Mouse (Mus musculus) A20 (cell line): ENCODE measurements around the gene Tenm2.

ENCODE experiments used
- DNase-seq: peaks from one replicate; pipeline ENCODE4 v3.0.0-alpha.2; 2011; ENCODE audit warnings: low read depth, low spot score

Gene Tenm2

GRCm38 (mm10) chr11:36220651-36221050, 1015.1 kb downstream of the Tenm2 start:
- no peak for DNase-seq

DNA sequence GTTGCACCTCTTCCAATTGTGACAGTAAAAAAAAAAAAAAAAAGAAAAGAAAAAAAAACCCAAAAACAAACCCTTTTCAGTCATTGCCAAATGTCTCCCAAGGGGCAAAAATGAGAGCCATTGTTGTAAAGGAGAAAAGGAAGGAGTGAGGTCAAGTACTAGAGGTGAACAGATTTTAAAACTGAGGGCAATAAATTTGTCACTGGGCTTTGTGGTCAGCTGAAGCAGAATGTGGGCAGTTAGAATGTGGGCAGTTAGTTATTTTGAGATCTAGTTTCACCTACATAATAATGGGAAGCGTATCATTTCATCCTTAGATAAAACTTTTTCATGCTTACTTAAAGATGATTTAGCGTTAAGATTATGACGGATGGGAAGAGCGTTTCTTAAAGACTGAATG, 1016.2 kb downstream of the Tenm2 start:
- DNase-seq: no peak

DNA sequence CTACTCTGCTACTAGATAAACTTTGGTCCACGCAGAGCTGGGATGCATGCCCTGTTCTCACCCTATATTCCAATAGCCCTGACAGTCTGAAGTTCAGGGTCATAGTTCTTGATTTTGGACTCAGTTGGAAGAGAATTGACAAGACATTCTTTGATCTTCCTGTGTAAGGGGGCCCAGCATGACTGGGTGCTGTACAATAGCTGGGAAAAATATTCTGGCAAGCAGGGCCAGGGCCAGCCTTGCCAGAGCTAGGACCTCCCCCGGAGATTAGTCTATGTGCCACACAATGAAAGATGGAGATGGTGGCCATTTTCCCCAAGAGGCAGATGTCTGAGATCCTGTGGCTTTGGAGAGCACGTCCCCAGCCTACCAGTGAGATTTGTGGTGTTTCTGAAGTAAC, 1021.2 kb downstream of the Tenm2 start:
- DNase-seq: no peak

DNA sequence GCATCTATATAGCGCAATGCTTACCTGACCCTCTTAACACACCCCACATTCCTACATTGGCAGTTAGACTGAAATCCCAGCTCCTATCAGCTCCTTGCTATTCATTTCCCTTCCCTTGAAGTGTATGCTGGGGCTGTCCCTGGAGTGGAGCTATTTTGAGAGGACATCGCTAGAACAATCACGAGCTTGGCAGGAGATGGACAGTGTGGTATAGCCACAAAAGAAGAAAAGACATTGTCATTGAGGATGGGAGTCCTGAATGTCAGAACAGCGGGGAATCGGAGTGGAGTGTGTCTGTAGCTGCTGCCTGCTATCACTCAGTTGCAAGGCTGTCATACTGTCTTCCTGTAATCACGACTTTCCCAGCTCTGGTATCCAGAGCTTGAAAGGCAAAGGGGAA, 1031.4 kb downstream of the Tenm2 start:
- DNase-seq: no peak

DNA sequence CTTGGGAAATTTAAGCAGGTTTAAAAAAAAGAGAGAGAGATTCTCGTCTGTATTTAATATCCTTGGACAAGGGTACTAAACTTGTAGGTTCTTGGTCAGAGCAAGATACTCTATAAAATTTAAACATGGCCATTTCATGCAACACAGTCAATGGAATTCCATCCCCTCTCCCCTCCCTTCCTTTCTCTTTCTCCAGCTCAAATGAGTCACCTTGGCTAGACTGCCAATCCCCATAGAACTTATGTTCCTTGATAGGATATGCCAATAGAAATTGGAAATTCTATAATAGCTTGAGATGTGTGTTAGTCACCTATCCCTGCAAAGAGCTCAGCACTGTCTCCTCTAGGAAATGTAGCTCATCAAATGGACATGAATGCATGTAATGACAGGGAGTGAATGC, 1031.9 kb downstream of the Tenm2 start:
- no peak for DNase-seq

GRCm38 (mm10) chr11:36194348-36194747, 1041.4 kb downstream of the Tenm2 start:
- DNase-seq: no peak

- DNase-seq: no peak
These were observed 1059.7 kb downstream of the Tenm2 start for GRCm38 (mm10) chr11:36176106-36176505.

DNA sequence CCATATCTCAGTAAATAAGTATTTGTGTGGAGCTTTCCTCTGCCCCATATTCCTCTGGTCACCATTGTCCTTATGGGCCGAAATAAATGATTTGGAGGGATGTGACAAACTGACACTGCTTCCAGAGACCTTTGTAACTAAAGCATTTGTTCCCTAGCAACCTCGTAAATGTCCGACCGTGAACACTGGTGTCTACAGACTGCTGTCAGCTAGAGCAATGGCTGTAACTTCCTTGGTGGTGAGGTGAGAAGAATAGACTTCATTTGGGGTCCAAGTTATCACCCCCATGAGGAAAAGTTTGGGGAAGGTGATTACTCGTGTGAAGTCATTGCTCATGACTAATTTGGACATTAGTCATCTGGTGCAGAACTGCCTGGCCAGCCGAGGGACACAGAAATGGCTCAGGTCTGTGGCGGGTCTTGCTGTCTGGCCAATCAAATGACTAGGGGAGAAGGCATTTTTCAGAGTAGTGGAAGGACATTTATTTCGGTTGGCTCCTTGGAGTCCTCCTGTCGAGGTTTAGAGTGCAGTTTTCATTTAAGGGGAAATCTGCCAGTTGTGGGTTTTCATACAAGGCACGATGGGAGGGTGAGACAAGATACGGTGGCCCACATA, 1062.6 kb downstream of the Tenm2 start:
- DNase-seq: no peak

- no peak for DNase-seq
These were observed 1063.2 kb downstream of the Tenm2 start for GRCm38 (mm10) chr11:36172520-36172919.

DNA sequence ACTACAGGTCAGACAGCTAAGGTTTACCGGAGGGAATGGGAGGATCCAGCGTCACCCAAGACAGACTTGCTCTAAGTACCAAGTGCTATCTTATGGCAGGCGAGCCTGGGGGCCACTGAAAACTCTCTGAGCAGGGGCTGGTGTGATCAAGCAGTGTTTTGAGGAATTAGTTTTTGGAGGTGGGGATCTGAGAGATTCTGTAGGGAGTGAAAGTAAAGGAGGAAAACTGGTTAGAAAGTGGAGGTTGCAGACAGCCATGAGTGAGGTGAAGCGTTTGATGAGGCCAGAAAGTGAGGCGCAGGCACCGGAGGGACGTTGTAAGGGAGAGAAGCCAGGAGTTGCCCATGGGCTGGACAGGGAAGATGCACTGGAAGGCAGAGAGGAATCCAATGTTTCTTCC, 1063.8 kb downstream of the Tenm2 start:
- no peak for DNase-seq

GRCm38 (mm10) chr11:36171221-36171620, 1064.5 kb downstream of the Tenm2 start:
- no peak for DNase-seq

GRCm38 (mm10) chr11:36169738-36170137, 1066.0 kb downstream of the Tenm2 start:
- no peak for DNase-seq

- no peak for DNase-seq
These were observed 1066.7 kb downstream of the Tenm2 start for GRCm38 (mm10) chr11:36168921-36169537.

- no peak for DNase-seq
These were observed 1067.9 kb downstream of the Tenm2 start for GRCm38 (mm10) chr11:36167766-36168318.

- DNase-seq: no peak
These were observed 1072.2 kb downstream of the Tenm2 start for GRCm38 (mm10) chr11:36163580-36163979.

GRCm38 (mm10) chr11:36161765-36162321, 1073.9 kb downstream of the Tenm2 start:
- no peak for DNase-seq

- no peak for DNase-seq
These were observed 1082.3 kb downstream of the Tenm2 start for GRCm38 (mm10) chr11:36153450-36153849.

GRCm38 (mm10) chr11:36153011-36153410, 1082.8 kb downstream of the Tenm2 start:
- DNase-seq: no peak

GRCm38 (mm10) chr11:36152226-36152625, 1083.5 kb downstream of the Tenm2 start:
- DNase-seq: no peak

DNA sequence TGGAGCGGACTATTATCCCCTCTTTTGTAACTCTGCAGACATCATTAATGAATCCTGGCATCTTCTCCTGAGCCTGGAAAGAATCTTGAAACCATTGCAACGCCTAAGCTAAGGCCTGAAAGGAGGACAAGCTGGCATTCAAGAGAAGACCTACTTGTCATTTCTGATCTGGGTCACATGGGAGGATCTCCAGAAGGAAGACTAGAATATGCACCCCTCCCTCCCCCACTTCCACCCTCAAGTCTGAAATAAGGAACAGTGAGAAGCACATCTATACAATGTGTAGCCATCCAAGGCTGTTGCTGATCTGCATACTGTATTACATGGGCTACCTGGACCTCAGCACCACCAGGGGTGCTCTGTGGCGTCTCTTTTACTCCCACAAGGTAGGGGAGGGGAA, 1086.7 kb downstream of the Tenm2 start:
- no peak for DNase-seq

DNA sequence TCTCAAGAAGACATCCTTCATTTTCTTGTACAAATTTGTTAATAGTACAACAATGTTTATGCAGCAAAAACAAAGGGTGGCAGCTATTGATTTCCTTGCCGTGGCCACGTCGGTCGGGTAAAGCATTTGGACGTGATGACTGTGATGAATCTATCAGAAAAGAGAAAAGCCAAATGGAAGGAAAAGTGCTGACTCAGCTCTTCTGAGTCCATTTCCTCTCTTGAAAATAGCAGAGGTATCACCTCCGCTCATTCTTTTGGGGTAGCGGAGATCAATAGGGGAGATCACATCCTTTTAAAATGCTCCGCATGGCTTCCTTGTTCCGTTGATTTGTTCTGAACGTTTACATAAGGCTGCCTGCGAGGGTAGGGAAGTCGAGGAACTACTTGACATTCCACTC, 1090.7 kb downstream of the Tenm2 start:
- no peak for DNase-seq

DNA sequence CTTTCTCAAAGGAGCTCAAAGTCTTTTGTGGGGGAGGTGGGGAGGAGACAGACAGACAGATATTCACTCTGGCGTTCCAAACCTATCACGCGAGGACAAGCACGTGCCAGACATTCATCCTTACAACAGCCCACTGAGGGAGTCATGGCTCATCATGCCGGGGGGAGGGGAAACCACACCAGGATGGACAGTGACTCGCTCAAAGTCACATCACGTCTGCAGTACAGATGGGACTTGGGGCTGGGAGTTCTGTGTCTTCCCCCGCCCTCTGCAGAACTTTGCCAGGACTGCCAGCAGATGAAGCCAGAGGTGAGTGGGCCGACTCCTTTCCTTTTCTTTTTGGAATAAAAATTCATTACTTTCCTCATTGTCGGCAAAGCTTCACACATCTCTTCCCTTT, 1095.4 kb downstream of the Tenm2 start:
- DNase-seq: no peak

DNA sequence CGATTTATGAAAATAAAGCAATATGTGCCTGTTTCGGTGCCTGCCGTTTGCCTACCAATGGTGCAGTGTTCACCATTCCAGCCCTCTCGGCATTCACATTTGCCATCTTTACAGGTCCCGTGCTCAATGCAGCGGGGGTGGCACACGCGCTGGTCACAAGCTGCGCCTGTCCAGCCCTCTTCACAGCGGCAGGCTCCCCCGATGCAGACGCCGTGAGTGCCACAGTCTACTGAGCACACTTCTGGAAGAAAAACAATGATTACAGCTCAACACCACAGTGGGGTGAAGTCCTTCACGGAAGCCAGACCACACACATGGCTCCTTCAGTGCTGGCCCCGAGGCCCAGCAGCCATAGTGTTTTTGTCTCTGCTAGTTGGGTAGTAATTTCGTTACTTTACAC, 1096.2 kb downstream of the Tenm2 start:
- no peak for DNase-seq
